Mouse (Mus musculus): ENCODE measurements at regions not wholly inside any gene's neighbourhood (a gene's known extent, or its start where the extent isn't known, plus 50 kb on each side); places are given as distances from the start of the nearest gene placed in this dataset.

DNA sequence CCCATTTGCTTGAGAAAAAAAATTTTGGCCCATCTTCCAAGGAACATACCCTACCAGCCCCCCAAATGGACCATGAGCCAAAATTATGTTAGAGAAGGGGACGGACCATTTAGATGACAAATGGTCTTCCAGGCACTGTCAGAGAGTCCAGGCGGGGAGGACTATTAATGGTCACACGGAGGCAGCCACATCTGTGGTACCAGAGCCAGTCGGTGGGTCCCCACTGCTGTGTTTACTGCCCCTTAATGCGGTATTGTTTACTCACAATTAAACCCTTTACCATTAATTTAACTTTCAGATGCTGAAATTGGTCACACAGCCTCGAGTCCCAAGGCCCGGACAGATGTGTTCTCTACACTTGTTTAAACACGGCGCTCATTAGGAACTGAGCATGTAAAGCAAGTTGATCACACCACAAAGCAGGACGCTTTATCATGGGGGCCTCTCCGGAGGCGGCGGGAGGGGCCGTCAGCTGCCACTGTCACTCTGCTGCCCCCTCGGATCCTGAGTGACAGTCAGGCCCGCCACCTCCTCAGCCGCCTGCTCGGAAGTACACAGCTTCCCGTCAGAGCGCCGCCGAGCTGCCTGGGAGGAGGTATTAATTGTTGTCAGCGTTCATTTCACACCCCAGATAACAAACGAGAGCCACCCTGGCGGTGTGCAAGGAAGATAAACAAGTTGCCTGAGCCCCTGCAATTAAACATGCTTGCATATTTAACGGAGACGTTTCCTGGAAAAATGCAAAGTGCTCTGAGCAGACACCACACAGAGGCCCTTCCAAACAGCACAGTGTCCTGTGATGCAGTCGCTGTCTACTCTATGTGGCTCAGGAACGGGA is 70.6 kb upstream of the Irx3 start:
- TF ChIP-seq MYOD1 (IDR thresholded peaks at IDR 0.05; ENCODE audit: control insufficient read depth in 1 of 3, insufficient read length in 2 of 3, low read depth in 2 of 3) (peak in 2 of 3 experiments; percentile 92 to 100), USF1 (IDR thresholded peaks at IDR 0.05; ENCODE audit: low read depth) (no peak), TCF3 (IDR thresholded peaks at IDR 0.05; ENCODE audit: insufficient read length, low read depth) (peak; percentile 28), MYOG (IDR thresholded peaks at IDR 0.05; ENCODE audit: control insufficient read depth in 1 of 3, insufficient read depth in 1 of 3, insufficient read length in 2 of 3, low read depth in 2 of 3) (peak in 1 of 3 experiments; percentile 60), POLR2AphosphoS2 (IDR thresholded peaks at IDR 0.05; ENCODE audit: insufficient read length, low read depth) (no peak), TCF12 (IDR thresholded peaks at IDR 0.05; ENCODE audit: insufficient read depth, poor library complexity, severe bottlenecking) (no peak)
- Histone ChIP-seq H3K4me3 (no peak overlapping the region), H3K4me2 (ENCODE audit: low read depth) (peak overlapping the region; percentile 13), H3K79me2 (ENCODE audit: control insufficient read depth, insufficient read depth) (no peaks in the 10 kb centered on the region), H3K27me3 (ENCODE audit: control insufficient read depth, insufficient read depth, insufficient read length) (no peaks in the 10 kb centered on the region), H3ac (ENCODE audit: control insufficient read depth, insufficient read length) (no peak overlapping the region), H3K36me3 (ENCODE audit: control insufficient read depth, insufficient read depth) (no peaks in the 10 kb centered on the region)

DNA sequence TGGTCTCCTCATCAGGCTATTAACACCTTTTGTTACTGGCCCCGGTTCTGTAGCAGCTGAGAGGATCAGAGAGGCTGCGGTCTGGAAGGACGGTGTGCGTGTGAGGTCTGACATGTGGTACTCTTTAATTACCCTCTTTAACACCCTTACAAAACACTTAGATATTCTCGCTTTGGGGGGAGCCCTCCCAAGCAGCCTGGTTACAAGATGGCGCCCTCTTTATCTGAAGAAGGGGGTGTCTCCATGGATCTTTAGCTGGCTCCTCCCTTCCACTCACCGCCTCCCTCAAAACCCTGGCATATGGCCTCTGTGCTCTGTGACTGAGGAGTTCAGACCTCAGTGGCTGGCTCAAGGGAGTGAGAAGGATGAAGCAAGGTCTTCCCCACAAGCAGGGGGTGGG is 65.2 kb upstream of the Irx3 start:
- Histone ChIP-seq H3K27me3 (ENCODE audit: control insufficient read depth, insufficient read depth, insufficient read length) (no peaks in the 10 kb centered on the region), H3K36me3 (ENCODE audit: control insufficient read depth, insufficient read depth) (no peaks in the 10 kb centered on the region), H3ac (ENCODE audit: control insufficient read depth, insufficient read length) (no peak overlapping the region), H3K79me2 (ENCODE audit: control insufficient read depth, insufficient read depth) (no peaks in the 10 kb centered on the region), H3K4me2 (ENCODE audit: low read depth) (no peak overlapping the region), H3K4me3 (no peak overlapping the region)
- no peak for TF ChIP-seq POLR2A (IDR thresholded peaks at IDR 0.05; ENCODE audit: insufficient read length, low read depth)
- no peak for TF ChIP-seq POLR2AphosphoS2 (IDR thresholded peaks at IDR 0.05; ENCODE audit: insufficient read length, low read depth)
- no peak for TF ChIP-seq REST (IDR thresholded peaks at IDR 0.05; ENCODE audit: insufficient read depth, insufficient read length)
- no peak for TF ChIP-seq TCF12 (IDR thresholded peaks at IDR 0.05; ENCODE audit: insufficient read depth, poor library complexity, severe bottlenecking)
- TF ChIP-seq MYOD1 (IDR thresholded peaks at IDR 0.05; ENCODE audit: control insufficient read depth in 1 of 3, insufficient read length in 2 of 3, low read depth in 2 of 3), result no peak
- no peak for TF ChIP-seq E2F4 (IDR thresholded peaks at IDR 0.05; ENCODE audit: insufficient read depth)

DNA sequence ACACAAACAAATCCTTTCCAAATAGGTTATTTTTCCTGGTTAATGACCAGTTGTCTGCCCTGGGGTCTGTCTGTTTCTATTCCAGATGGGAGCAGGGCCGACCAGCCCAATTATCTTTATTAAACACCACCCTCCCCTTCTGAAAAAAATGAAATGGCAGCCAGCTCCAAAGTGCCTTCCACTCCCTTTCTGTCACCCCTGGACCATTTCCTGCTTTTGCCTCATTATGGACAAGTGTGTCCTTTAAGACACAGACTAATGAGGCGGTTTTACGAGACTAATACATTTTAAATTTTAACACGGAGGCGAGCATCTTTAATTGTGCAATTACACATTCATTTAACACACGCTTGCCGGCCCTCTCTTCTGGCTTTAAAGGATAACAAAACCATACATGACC is 64.2 kb upstream of the Irx3 start:
- Histone ChIP-seq H3K79me2 (ENCODE audit: control insufficient read depth, insufficient read depth) (no peaks in the 10 kb centered on the region), H3K27me3 (ENCODE audit: control insufficient read depth, insufficient read depth, insufficient read length) (no peaks in the 10 kb centered on the region), H3K4me2 (ENCODE audit: low read depth) (no peak overlapping the region), H3K4me3 (no peak overlapping the region), H3K36me3 (ENCODE audit: control insufficient read depth, insufficient read depth) (no peaks in the 10 kb centered on the region), H3ac (ENCODE audit: control insufficient read depth, insufficient read length) (no peak overlapping the region)
- TF ChIP-seq POLR2A (IDR thresholded peaks at IDR 0.05; ENCODE audit: insufficient read length, low read depth) (no peak), SRF (IDR thresholded peaks at IDR 0.05; ENCODE audit: control insufficient read depth, insufficient read length, low read depth) (no peak), MAX (IDR thresholded peaks at IDR 0.05; ENCODE audit: low read depth) (no peak), E2F4 (IDR thresholded peaks at IDR 0.05; ENCODE audit: insufficient read depth) (no peak), TCF12 (IDR thresholded peaks at IDR 0.05; ENCODE audit: insufficient read depth, poor library complexity, severe bottlenecking) (no peak), USF1 (IDR thresholded peaks at IDR 0.05; ENCODE audit: low read depth) (no peak), MYOG (IDR thresholded peaks at IDR 0.05; ENCODE audit: control insufficient read depth in 1 of 3, insufficient read depth in 1 of 3, insufficient read length in 2 of 3, low read depth in 2 of 3) (no peak)

DNA sequence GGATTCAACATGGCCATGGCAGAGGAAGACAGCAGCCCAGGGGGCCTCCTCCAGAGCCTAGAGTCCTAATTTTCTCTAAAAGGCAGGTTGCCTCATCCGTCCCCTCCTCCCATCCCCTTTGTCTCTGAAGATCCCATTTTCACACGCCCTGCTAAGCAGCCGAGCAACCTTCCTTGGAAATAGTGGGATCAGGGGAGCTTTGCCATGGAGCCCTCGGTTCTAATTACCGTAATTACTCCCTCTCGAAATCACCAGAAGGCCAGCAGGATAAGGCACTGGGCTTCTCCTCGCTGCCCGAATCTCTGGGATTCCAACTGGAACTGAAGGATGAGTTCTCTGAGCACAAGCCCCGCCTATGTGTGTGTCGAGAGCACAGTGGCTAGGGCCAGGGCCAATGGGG is 63.5 kb upstream of the Irx3 start:
- Histone ChIP-seq H3K4me2 (ENCODE audit: low read depth) (no peak overlapping the region), H3K79me2 (ENCODE audit: control insufficient read depth, insufficient read depth) (no peaks in the 10 kb centered on the region), H3K4me3 (no peak overlapping the region), H3K27me3 (ENCODE audit: control insufficient read depth, insufficient read depth, insufficient read length) (no peaks in the 10 kb centered on the region), H3ac (ENCODE audit: control insufficient read depth, insufficient read length) (no peak overlapping the region), H3K36me3 (ENCODE audit: control insufficient read depth, insufficient read depth) (no peaks in the 10 kb centered on the region)
- no peak for TF ChIP-seq USF1 (IDR thresholded peaks at IDR 0.05; ENCODE audit: low read depth)

DNA sequence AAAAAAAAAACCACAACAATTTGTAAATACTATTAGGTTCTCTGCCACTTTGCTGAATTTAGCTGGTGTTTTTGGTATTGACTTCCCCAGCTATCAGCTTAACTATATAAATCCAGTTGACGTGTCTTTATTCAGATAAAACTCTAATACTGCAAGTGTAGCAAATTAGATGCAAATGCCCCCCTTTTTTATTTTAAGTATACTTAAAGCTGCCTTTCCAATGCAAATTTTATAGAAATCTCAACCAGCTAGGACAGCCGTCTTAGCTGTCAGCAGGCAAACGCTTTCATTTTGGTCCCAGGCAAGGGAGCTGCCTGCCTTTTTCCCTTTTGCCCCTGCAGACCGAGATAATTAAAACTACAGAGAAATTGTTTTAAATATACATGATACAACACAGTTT is 61.6 kb upstream of the Irx3 start:
- H3K79me2 ChIP-seq (ENCODE audit: control insufficient read depth, insufficient read depth), result no peaks in the 10 kb centered on the region
- H3ac ChIP-seq (ENCODE audit: control insufficient read depth, insufficient read length), result no peak overlapping the region
- no peaks in the 10 kb centered on the region for H3K27me3 ChIP-seq (ENCODE audit: control insufficient read depth, insufficient read depth, insufficient read length)
- H3K36me3 ChIP-seq (ENCODE audit: control insufficient read depth, insufficient read depth), result no peaks in the 10 kb centered on the region
- no peak overlapping the region for H3K4me2 ChIP-seq (ENCODE audit: low read depth)
- H3K4me3 ChIP-seq, result no peak overlapping the region
- TF ChIP-seq POLR2A (IDR thresholded peaks at IDR 0.05; ENCODE audit: insufficient read length, low read depth), result no peak
- TF ChIP-seq POLR2AphosphoS2 (IDR thresholded peaks at IDR 0.05; ENCODE audit: insufficient read length, low read depth), result no peak
- TF ChIP-seq CEBPB (IDR thresholded peaks at IDR 0.05; ENCODE audit: insufficient read depth, poor library complexity, severe bottlenecking), result no peak
- TF ChIP-seq TCF3 (IDR thresholded peaks at IDR 0.05; ENCODE audit: insufficient read length, low read depth), result no peak
- TF ChIP-seq MYOG (IDR thresholded peaks at IDR 0.05; ENCODE audit: control insufficient read depth in 1 of 3, insufficient read depth in 1 of 3, insufficient read length in 2 of 3, low read depth in 2 of 3), result no peak
